Mouse (Mus musculus): ENCODE data around the gene Sned1. TPM values are rescaled to one million over a fixed set of nuclear protein-coding genes. Genes with fewer than 3 reads are reported as not detected.
"Not testable (repeated sequence)": the region's sequence is repeated elsewhere in the genome, so short reads cannot be mapped to it uniquely, and the experiment has no call there.

The Sned1 gene
- total RNA-seq, 2 experiments from 2014 or later: 8.4 to 8.6 TPM

- no peak for DNase-seq
- intact Hi-C loops (cut with DNase I): no loop called here
Observed at GRCm38 (mm10) chr1:93227976-93228365, 7.7 kb upstream of the Sned1 start.

- intact Hi-C loops (cut with DNase I): no loop called here
Observed at GRCm38 (mm10) chr1:93229221-93229620, 6.4 kb upstream of the Sned1 start.

DNA sequence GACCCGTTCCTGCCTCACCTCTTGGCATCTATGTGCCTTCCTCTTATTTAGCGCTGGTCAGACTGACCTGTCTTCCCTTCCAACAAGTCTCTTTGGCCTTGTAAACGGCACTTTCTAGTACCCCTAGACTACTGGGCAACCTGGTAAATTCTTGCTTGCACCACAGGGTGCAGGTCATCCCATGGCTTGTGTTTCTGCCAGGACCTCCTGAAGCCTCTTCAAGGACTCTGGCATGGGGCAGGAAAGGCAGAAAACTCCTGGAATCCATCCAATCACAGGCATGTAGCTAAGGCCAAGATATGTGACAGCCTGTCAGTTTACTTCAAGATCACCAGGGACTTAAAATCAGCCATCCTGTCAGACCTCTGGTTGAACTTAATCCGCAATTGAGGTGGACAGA, 6.0 kb upstream of the Sned1 start:
- intact Hi-C loops (cut with DNase I): no loop called here

More at GRCm38 (mm10) chr1:93229221-93229620, 6.4 kb upstream of the Sned1 start:
- DNase-seq: no peak

GRCm38 (mm10) chr1:93236545-93236924, 894 bp downstream of the Sned1 start:
- peak; percentile 68 for DNase-seq
- intact Hi-C loops (cut with DNase I): no loop called here

More for the DNA sequence above, 6.0 kb upstream of the Sned1 start:
- DNase-seq: peak; percentile 50

DNA sequence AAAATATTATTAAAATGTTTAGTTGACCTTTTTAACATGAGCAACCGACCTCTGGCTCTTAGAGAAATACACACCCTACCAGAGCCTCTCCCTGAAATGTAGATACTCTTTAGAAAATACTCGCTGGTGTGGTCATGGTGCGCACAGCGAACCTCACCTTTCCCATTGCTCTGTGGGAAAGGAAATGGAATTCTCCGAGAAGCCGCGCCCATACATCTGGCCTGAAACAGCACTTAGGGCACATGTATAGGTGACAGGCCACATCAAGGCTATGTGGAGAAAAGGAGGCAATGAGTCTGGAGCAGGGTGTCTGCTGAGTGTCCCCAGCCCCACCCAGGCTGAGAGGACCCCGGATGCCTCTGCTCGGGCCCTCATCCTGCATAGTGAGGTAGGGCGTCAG, 2.0 kb downstream of the Sned1 start:
- DNase-seq: no peak
- intact Hi-C loops (cut with DNase I): loop anchor here (2.0 kb wide), 1 partner anchor 61 kb away; no protein-coding TSS in a partner anchor

DNA sequence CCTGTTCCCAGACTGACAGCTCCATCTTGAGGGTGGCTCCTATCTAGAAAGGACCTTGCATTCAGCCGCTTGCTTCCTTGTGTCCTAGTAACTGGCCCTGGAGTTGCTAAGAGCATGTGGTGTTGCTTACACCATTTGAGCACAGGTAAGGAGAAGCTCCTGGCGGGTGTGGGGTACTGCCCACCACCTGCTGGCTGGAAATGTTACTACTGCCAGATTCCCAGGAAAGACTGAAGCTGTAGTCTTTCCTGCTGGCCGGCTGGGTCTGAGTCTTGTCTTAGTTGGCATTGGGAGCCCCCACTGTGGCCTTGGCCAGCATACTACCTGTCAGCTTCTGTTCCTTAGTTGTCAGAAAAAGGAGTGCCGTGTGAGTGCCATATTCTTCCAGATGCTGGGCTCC, 2.6 kb downstream of the Sned1 start:
- no peak for DNase-seq
- intact Hi-C loops (cut with DNase I): loop anchor here (2.0 kb wide), 1 partner anchor 61 kb away; no protein-coding TSS in a partner anchor

DNA sequence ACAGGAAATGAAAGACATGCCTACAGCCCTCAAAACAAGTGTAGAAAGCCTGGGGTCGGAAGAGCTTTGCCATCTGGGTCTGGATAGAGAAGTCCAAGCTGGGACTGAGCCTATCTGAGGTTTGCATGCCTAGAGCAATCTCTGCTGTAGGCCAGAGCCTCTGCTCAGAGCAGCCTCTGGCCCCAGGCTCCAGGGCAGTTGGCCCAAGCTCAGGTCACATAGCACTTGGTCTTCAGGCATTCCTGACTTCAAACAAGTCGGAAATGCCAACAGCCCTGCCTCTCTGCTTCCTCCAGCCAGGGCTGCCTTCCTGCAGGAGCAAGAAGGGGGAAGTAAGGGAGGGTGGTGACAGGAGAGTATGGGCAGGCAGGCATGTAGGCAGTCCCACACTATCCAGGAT, 10.3 kb downstream of the Sned1 start:
- DNase-seq: no peak
- intact Hi-C loops (cut with DNase I): no loop called here

DNA sequence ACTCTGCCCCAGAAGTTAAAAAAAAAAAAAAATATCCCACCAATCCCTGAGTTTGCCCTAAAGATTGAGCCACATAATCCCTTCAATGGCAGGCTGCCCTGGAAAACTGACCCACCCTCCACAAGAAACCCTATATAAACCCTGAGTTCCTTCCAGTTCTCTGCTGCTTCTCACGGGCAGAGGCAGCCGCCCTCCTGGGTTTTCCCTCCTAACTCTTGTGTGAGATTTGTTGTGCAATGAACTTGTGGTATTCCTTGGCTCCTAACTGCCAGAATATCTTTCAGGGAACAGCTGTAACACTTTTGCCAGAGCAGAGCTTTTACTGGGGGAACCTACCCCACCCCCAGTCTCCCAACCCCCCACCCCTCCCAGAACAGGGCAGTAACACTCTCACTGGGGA, 16.9 kb downstream of the Sned1 start:
- no peak for DNase-seq
- intact Hi-C loops (cut with DNase I): no loop called here

GRCm38 (mm10) chr1:93255761-93256160, 20.1 kb downstream of the Sned1 start:
- DNase-seq: no peak
- intact Hi-C loops (cut with DNase I): no loop called here

- no peak for DNase-seq
- intact Hi-C loops (cut with DNase I): no loop called here
Observed at GRCm38 (mm10) chr1:93257560-93257959, 21.9 kb downstream of the Sned1 start.

GRCm38 (mm10) chr1:93267207-93267606, 31.6 kb downstream of the Sned1 start:
- intact Hi-C loops (cut with DNase I): no loop called here
- no peak for DNase-seq

GRCm38 (mm10) chr1:93268246-93268645, 32.6 kb downstream of the Sned1 start:
- no peak for DNase-seq

DNA sequence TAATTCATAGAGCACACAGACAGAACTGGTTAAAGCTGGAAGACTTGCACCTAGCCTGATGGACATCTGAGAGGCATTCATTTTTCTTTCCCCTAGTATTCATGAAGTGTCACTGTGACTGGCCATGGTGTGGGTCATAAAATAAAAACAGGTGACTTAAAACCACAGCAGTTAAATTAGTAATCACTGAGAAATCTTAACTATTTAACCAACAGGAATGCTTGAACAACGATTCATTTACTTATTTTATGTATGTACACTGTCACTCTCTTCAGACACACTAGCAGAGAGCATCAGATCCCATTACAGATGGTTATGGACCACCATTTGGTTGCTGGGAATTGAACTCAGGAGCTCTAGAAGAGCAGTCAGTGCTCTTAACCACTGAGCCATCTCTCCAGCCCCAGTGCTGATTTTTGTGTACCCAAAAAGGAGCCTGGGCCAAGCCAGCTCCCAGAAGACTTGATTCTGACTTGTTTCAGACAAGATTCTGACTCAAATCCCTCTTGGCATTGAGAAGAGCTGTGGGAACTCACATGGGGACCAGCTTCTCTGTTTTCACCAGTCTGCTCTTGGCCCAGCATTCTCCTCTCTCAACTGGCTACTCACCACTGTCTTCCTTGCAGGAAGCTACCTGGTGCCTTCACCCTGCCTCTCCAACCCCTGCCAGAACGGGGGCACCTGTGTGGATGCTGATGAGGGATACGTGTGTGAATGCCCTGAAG, 35.0 kb downstream of the Sned1 start:
- intact Hi-C loops (cut with DNase I): no loop called here
- DNase-seq: no peak

More at GRCm38 (mm10) chr1:93268246-93268645, 32.6 kb downstream of the Sned1 start:
- intact Hi-C loops (cut with DNase I): no loop called here

DNA sequence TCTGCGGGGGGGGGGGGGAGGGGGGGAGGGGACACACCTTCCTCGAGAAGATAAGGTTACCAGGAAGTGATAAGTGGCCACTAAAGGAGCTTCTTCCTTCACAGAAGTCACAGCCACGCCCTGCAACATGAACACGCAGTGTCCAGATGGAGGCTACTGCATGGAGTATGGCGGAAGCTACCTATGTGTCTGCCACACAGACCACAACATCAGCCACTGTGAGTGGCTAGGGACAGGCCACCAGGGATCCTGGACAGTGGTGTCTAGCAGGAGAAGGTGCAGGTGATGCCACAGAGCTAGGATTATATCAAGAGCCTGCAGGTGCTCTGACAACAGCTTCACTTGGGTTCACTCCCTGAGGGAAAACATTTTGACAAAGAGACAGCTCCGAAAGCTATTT, 36.1 kb downstream of the Sned1 start:
- intact Hi-C loops (cut with DNase I): no loop called here
- no peak for DNase-seq

DNA sequence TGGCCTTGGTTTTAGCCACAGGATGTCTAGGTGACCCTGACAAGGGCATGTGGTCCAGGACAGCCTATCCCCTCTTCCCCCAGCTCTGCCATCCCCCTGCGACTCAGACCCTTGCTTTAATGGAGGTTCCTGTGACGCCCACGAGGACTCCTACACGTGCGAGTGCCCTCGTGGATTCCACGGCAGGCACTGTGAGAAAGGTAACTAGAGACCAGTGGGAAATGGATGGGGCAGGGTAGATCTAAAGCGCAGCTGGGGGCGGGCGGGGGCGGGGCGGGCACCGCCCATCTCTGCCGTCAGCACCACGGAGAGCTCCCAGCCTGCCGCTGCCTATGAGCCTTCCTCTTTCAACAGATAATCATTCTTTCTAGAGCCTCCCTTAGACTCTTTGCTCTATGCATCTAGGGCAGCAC, 36.8 kb downstream of the Sned1 start:
- no peak for DNase-seq
- intact Hi-C loops (cut with DNase I): no loop called here

DNA sequence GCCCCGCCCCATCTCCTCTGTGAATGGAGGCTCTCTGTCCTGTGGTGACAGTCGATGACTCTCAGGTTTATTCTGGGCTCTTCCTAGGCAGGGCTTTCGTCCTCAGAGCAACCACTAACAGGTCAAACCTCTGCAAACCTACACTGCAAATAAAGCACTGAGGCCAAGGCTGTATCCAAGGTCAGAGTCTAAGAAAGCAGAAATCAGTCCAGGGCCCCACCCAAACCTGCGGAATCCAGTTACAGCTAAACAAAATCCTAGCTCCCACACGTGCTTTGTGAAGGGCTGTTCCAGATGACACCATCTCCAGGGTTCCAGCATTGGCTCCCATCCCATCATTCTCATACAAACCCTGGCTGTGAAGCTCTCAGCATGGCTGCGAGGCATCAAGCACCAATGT, 39.9 kb downstream of the Sned1 start:
- intact Hi-C loops (cut with DNase I): no loop called here
- DNase-seq: no peak

DNA sequence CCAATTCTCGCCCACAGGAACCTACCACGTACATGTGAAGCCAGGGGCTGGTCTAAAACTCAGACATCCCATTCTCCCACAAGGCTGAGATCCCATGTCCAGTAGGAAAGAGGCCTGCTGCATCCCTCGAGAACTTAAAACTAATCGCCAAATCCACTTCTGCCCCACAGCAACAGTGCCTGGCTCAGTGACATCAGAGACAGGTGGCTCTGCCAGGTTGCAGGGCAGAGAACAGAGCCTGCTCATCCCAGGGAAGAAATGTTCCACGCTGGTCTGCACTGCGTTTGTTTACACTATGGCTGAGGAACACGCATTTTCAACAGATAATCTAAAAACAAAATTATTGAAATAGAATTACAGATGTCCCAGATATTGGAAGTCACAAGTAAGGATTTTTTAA, 41.4 kb downstream of the Sned1 start:
- DNase-seq: no peak
- intact Hi-C loops (cut with DNase I): no loop called here

DNA sequence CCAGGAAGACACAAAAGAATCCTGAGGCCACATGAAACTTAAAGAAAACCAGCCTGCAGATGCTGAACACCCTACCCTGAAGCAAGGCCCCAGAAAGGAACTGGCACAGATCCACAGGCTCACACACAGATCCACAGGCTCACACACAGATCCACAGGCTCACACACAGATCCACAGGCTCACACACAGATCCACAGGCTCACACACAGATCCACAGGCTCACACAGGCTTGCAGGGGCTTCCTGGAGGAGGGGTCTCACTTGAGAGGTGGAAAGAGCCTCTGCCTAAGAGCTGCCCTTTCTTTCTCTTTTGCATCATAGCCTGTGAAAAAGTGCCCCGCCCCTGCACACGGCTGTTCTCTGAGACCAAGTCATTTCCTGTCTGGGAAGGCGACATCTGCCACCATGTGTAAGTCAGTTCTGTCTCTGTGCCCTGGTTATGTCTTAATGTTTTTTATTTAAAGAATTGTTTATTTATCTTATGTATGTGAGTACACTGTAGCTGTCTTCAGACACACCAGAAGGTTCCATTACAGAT, 54.1 kb downstream of the Sned1 start:
- intact Hi-C loops (cut with DNase I): no loop called here

GRCm38 (mm10) chr1:93290956-93291355, 55.3 kb downstream of the Sned1 start:
- no peak for DNase-seq
- intact Hi-C loops (cut with DNase I): no loop called here

More for the DNA sequence above, 54.1 kb downstream of the Sned1 start:
- no peak for DNase-seq

DNA sequence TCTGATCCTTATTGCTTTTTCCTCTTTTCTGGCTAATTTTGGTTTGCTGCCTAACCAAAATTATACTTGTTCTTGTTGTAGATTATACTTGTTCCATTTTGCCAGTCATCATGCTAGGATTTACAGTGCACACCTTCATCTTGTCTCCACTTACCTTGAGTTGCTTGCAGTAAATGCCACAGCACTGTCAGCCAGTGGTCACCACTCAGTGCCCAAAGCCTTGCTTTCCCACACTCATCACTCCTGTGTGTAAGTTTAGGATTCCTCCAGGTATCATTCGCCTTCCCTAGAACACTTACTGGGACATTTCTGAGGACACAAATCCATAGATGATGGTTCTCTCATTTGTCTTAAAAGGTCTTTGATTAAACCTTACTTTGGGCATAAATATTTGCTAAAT, 56.0 kb downstream of the Sned1 start:
- intact Hi-C loops (cut with DNase I): no loop called here
- DNase-seq: no peak

DNA sequence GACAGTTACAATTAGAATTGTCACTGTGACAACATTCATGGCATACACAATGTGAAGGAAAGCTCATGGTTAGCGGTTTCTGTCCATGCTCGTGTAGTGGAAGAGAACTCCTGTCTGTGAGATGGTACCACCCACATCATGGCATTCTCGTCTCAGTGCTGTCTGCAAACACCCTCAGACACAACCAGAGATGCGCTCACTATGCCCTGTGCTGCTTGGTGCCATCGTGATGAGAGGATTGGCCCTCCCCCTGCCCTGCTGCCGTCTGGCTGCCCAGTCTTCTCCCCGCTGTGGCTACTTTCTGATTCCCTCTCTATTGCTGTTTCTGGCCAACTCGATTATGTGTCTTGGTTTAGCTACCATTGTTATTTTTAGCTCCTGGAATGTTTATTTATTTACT, 56.4 kb downstream of the Sned1 start:
- DNase-seq: no peak
- intact Hi-C loops (cut with DNase I): no loop called here

GRCm38 (mm10) chr1:93294491-93294890, 58.9 kb downstream of the Sned1 start:
- DNase-seq; intact Hi-C loops (cut with DNase I): not testable (repeated sequence)

All from left cerebral cortex, postnatal 4 days (tissue).